Mouse (Mus musculus): ENCODE data around the gene Nos1. TPM values are rescaled to one million over a fixed set of nuclear protein-coding genes. Genes with fewer than 3 reads are reported as not detected.

Nos1 gene
- polyA plus RNA-seq, 1 experiment from 2014 or later: not detected

DNA sequence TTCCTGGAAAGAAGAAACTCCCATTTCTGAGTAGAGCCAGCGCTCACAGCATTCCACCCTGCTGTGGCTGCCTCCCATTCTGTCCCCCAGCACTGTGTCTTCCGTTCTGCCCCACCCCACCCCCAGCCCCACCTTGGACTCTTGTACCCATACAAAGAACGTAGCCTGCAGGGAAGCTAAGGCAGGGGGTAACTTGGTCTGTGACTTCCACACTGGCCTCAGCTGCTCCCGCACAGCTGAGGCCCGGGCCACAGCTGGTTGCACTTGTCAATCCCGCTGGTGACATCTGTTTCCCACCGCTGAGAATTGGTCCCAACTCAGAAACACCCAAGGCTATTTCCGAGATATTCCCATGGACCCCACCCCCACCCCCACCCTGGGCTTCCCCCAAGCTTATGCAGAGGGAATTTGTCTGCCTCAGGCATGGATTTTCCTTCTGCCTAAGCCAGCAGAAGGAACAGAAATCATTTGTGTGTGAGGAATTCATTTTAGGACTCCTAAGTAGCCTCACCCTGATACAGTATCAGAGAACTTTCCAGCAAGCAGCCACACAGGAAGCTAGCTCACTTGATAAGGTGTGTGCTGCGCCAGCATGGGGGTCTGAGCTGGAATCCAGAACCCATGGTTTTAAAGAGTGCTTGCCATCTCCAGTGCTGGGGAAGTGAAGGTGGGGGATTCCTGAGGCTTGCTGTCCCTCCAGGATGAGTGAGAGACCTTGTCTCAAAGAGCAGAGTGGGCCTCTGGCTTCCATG is 117.4 kb downstream of the Nos1 start:
- WGBS (ENCODE audit: missing documents): 30% methylated on average over 9 of the region's 9 CpGs
- Histone ChIP-seq H3K4me3 (ENCODE audit: inconsistent target) (no peak overlapping the region), H3K36me3 (ENCODE audit: inconsistent target) (no peaks in the 10 kb centered on the region), H3K27ac (no peak overlapping the region), H3K79me2 (ENCODE audit: inconsistent target) (no peaks in the 10 kb centered on the region)

GRCm38 (mm10) chr5:117899361-117899760 is 118.5 kb downstream of the Nos1 start:
- no peak overlapping the region for H3K27ac ChIP-seq
- no peaks in the 10 kb centered on the region for H3K36me3 ChIP-seq (ENCODE audit: inconsistent target)
- WGBS (ENCODE audit: missing documents): 79% methylated on average over 10 of the region's 10 CpGs
- H3K4me3 ChIP-seq (ENCODE audit: inconsistent target): no peak overlapping the region
- H3K79me2 ChIP-seq (ENCODE audit: inconsistent target): no peaks in the 10 kb centered on the region

DNA sequence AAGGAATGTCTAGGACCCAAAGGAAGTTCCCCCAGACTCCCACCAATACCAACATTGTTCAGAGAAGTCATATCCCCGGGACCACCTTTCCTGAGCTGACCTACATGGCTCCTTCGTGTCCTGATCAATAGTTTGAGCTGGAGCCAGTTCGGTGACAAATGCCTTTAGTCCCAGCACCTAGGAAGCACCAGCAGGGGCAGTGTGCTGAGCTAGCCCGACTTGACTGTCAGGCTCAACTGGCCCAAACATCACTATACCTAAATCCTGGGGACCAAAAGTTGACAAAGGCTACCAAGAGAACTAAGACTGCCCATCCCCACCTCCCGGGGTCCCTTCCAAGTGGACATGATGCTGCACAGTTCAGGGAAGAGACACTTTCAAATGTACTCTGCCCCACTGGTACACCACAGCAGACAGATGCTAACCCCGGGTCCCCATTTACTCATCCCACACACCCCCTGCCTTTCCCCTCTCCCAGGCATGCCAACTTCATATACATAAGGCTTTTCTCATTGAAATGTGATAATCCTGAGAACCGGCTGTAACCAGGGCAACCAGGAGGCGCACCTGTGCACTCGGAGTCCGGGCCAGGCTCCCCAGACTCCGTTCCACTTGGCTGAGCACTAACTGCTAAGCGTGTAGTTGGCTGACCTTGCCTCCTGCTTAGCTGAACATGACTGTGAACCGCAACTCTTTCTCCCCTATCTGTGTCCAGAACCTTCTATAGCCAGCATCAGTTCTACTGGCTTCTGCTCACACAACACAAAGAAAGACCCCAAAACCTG is 120.3 kb downstream of the Nos1 start:
- no peaks in the 10 kb centered on the region for H3K79me2 ChIP-seq (ENCODE audit: inconsistent target)
- H3K36me3 ChIP-seq (ENCODE audit: inconsistent target): no peaks in the 10 kb centered on the region
- H3K4me3 ChIP-seq (ENCODE audit: inconsistent target): no peak overlapping the region
- no peak overlapping the region for H3K27ac ChIP-seq
- WGBS (ENCODE audit: missing documents): 26% methylated on average over 13 of the region's 13 CpGs

GRCm38 (mm10) chr5:117903534-117903933 is 122.7 kb downstream of the Nos1 start:
- Histone ChIP-seq H3K79me2 (ENCODE audit: inconsistent target) (no peaks in the 10 kb centered on the region), H3K4me3 (ENCODE audit: inconsistent target) (no peak overlapping the region), H3K27ac (no peak overlapping the region), H3K36me3 (ENCODE audit: inconsistent target) (no peaks in the 10 kb centered on the region)
- WGBS (ENCODE audit: missing documents): 63% methylated on average over 7 of the region's 7 CpGs

DNA sequence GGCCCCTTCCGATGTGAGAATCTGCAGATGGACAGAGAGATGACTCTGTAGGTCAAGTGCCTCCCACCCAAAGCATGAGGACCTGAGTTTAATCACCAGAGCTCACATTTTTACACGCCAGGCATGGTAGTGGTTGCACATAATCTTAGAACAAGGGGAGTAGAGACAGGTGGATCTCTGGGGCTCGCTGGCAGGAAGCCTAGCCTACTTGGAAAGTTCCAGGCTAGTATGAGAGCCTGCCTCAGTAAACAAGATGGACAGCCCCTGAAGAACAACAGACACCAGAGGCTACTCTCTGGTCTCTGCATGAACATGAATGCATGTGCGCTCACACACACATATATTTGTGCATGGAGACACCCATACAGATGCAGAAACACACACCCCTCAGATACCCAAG is 124.9 kb downstream of the Nos1 start:
- Histone ChIP-seq H3K4me3 (ENCODE audit: inconsistent target) (no peak overlapping the region), H3K36me3 (ENCODE audit: inconsistent target) (no peaks in the 10 kb centered on the region), H3K27ac (no peak overlapping the region), H3K79me2 (ENCODE audit: inconsistent target) (no peaks in the 10 kb centered on the region)
- WGBS (ENCODE audit: missing documents): 91% methylated on average over 4 of the region's 4 CpGs

- Histone ChIP-seq H3K36me3 (ENCODE audit: inconsistent target) (no peaks in the 10 kb centered on the region), H3K27ac (no peak overlapping the region), H3K79me2 (ENCODE audit: inconsistent target) (no peaks in the 10 kb centered on the region), H3K4me3 (ENCODE audit: inconsistent target) (no peak overlapping the region)
- WGBS (ENCODE audit: missing documents): 68% methylated on average over 4 of the region's 4 CpGs
Measured at GRCm38 (mm10) chr5:117909524-117909923, 128.7 kb downstream of the Nos1 start.

- no peak overlapping the region for H3K27ac ChIP-seq
- 3% methylated on average over 5 of the region's 5 CpGs for WGBS (ENCODE audit: missing documents)
- no peak overlapping the region for H3K4me3 ChIP-seq (ENCODE audit: inconsistent target)
- H3K79me2 ChIP-seq (ENCODE audit: inconsistent target): no peaks in the 10 kb centered on the region
- no peaks in the 10 kb centered on the region for H3K36me3 ChIP-seq (ENCODE audit: inconsistent target)
Measured at GRCm38 (mm10) chr5:117916349-117916748, 135.5 kb downstream of the Nos1 start.

DNA sequence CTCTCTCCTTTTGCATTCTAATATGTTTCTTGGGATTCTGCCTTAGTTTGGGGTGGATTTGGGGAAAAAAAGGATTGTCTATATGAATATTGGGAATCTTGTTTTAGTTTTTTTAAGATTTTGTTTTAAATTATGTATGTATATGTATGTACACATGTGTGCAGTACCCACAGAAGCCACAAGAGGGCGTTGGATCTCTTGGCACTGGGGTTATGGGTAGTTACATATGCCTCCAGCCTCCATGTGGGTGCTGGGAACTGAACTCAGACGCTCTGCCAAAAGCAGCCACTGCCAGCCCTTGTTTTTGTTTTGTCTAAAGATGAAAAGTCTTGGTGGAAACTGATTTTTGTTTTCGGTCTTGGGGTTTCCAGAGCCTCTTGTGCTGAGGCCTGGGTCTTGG is 136.1 kb downstream of the Nos1 start:
- Histone ChIP-seq H3K27ac (no peak overlapping the region), H3K79me2 (ENCODE audit: inconsistent target) (no peaks in the 10 kb centered on the region), H3K4me3 (ENCODE audit: inconsistent target) (no peak overlapping the region), H3K36me3 (ENCODE audit: inconsistent target) (no peaks in the 10 kb centered on the region)
- WGBS (ENCODE audit: missing documents): 62% methylated on average over 3 of the region's 3 CpGs

DNA sequence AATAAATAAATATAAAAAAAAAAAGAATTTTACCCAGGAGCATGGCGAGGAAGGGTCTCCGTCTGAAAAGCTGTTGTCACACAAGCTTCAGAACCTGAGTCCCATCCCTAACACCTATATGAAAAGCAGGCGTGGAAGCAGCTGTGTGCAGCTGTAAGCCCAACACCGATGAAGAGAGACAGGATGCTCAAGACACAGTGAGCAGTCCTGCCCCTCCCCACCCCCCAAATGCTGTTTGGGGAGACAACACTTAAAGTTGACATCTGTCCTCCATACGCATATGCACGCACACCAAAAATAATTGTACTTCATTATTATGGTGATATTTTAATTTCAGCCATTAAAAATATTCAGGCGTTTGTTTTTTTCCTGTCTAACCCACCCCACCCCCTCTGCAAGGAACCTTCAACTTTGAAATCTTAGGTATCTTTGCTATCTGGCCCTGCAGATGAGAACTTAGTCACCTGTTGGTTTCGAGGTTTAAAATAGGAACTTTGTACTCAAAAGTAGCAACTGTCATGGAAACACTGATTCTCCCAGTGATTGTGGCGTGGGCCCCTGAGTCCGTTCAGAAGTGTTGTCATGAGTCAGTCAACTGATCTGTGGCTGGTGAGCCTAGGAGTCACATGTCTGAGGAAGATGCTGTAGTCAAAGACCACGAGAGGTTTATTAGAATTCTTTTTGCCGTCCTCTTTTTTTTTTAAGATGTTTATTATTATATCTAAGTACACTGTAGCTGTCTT is 141.1 kb downstream of the Nos1 start:
- Histone ChIP-seq H3K4me3 (ENCODE audit: inconsistent target) (no peak overlapping the region), H3K27ac (no peak overlapping the region), H3K36me3 (ENCODE audit: inconsistent target) (no peaks in the 10 kb centered on the region), H3K79me2 (ENCODE audit: inconsistent target) (no peaks in the 10 kb centered on the region)
- WGBS (ENCODE audit: missing documents): 68% methylated on average over 11 of the region's 12 CpGs

DNA sequence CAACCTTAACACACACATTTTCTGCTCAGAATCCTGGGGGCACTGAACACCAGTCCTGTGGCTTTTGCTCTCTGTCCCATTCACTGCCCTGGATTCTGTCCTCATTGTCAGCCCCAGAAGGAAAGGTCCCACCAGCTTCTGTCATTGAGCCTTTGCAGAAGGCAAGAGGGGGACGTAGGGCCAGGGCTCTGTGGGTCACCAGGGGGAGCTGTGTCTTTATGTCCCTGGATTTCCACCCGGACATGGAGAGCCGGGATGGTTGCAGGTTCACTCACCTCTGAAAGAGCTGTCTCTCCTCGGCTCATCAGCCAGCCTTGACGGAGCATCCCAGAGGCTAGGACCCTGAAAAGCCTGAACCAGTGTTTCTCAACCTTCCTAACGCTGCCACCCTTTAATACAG is 142.9 kb downstream of the Nos1 start:
- H3K27ac ChIP-seq: no peak overlapping the region
- no peaks in the 10 kb centered on the region for H3K79me2 ChIP-seq (ENCODE audit: inconsistent target)
- no peak overlapping the region for H3K4me3 ChIP-seq (ENCODE audit: inconsistent target)
- H3K36me3 ChIP-seq (ENCODE audit: inconsistent target): no peaks in the 10 kb centered on the region
- WGBS (ENCODE audit: missing documents): 33% methylated on average over 6 of the region's 6 CpGs

DNA sequence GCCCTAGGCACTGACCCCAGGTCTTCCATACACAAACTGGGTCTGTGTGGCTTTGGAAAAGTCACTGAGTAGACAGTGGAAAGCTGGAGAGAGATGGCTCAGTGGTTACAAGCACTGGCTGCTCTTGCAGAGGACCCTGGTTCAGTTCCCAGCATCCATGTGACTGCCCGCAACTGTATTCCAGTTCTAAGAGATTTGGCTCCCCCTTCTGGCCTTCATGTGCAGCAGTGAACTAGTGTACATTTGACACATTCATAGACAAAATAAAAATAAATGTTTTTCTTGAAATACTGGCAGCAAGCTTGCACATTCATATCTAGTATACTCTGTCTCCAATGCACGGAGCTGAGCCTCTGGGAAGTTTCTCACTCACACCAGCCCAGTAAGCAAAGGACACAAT is 147.7 kb downstream of the Nos1 start:
- Histone ChIP-seq H3K79me2 (ENCODE audit: inconsistent target) (no peaks in the 10 kb centered on the region), H3K36me3 (ENCODE audit: inconsistent target) (no peaks in the 10 kb centered on the region), H3K27ac (no peak overlapping the region), H3K4me3 (ENCODE audit: inconsistent target) (no peak overlapping the region)
- WGBS (ENCODE audit: missing documents): 100% methylated on average over 2 of the region's 2 CpGs

GRCm38 (mm10) chr5:117932222-117932621 is 151.4 kb downstream of the Nos1 start:
- no peaks in the 10 kb centered on the region for H3K79me2 ChIP-seq (ENCODE audit: inconsistent target)
- H3K27ac ChIP-seq: no peak overlapping the region
- no peaks in the 10 kb centered on the region for H3K36me3 ChIP-seq (ENCODE audit: inconsistent target)
- no peak overlapping the region for H3K4me3 ChIP-seq (ENCODE audit: inconsistent target)
- WGBS (ENCODE audit: missing documents): 100% methylated on average over 1 of the region's 2 CpGs

- H3K4me3 ChIP-seq (ENCODE audit: inconsistent target): no peak overlapping the region
- H3K27ac ChIP-seq: no peak overlapping the region
- WGBS (ENCODE audit: missing documents): 2% methylated on average over 5 of the region's 9 CpGs
- no peaks in the 10 kb centered on the region for H3K36me3 ChIP-seq (ENCODE audit: inconsistent target)
- no peaks in the 10 kb centered on the region for H3K79me2 ChIP-seq (ENCODE audit: inconsistent target)
Measured at GRCm38 (mm10) chr5:117932862-117933261, 152.0 kb downstream of the Nos1 start.

DNA sequence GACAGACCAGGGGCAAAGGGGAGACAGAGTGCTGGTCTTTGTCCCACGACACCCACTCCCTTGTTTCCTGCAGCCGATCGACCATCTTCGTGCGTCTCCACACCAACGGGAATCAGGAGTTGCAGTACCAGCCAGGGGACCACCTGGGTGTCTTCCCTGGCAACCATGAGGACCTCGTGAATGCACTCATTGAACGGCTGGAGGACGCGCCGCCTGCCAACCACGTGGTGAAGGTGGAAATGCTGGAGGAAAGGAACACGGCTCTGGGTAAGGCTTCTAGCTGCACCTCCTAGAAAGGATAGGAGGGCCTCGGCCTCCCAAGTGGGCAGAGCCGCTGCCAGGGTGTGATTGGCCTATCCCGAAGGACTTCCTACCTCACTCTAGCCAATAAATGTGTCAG is 155.5 kb downstream of the Nos1 start:
- WGBS (ENCODE audit: missing documents): 63% methylated on average over 16 of the region's 16 CpGs
- no peak overlapping the region for H3K4me3 ChIP-seq (ENCODE audit: inconsistent target)
- H3K79me2 ChIP-seq (ENCODE audit: inconsistent target): no peaks in the 10 kb centered on the region
- no peaks in the 10 kb centered on the region for H3K36me3 ChIP-seq (ENCODE audit: inconsistent target)
- H3K27ac ChIP-seq: no peak overlapping the region

- Histone ChIP-seq H3K79me2 (ENCODE audit: inconsistent target) (no peaks in the 10 kb centered on the region), H3K27ac (no peak overlapping the region), H3K36me3 (ENCODE audit: inconsistent target) (no peaks in the 10 kb centered on the region), H3K4me3 (ENCODE audit: inconsistent target) (no peak overlapping the region)
- WGBS (ENCODE audit: missing documents): 81% methylated on average over 3 of the region's 3 CpGs
Measured at GRCm38 (mm10) chr5:117937186-117937585, 156.4 kb downstream of the Nos1 start.
